Mouse (Mus musculus) mouse trophoblast stem cell (cell line): ENCODE measurements around the gene Sms.

Experiments used
- in situ Hi-C, 2 experiments: fragments of 300-500 bp; cut with MseI, MboI; formaldehyde crosslinking; loops; 2 replicates in 1 of 2; 3 replicates in 1 of 2; pipeline ENCODE4 v1.15.1; 2025

The Sms gene

DNA sequence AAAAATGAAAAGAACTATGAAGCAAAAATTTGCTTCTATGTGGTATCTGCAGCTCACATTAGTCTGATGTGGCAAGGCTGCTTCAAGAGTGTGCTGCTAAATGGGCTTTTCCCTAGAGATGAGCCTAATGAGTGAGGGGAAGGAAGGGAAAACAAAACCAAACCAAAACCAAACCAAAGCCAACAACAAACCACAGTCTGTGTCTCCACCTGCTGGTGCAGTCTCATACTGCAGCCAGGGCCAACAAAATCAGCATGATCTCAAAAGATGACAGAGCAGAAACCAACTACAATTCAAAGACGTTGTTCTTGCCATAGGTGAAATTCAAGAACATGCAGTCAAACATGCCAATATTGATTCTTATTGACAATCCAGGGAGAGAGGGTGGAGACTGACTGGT is 37.7 kb downstream of the Sms start:
- in situ Hi-C loops, result loop anchor here in 1 of 2 experiments (10.0 kb wide), 1 partner anchor 540 kb away; no protein-coding TSS in a partner anchor

GRCm38 (mm10) chrX:157449000-157449399 is 43.1 kb downstream of the Sms start:
- in situ Hi-C loops, result no loop called here

DNA sequence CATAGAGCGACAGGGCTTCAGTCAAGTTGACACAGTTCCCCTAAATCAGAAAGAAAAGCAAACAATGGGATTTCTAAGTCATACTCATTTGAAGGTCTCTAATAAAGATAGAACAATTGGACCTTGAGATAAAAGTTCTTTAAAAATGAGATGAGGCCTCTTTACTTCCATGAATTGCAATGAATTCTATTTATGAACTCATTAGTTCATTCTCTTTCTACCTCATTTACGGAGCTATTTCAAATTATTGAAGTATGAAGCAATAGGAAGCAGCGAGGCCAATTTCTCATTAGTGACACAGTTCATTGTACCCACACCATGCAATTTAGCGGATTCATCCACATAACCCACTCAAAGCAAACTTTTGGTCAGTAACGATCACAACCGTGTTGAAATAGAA is 44.7 kb downstream of the Sms start:
- in situ Hi-C loops, result no loop called here

DNA sequence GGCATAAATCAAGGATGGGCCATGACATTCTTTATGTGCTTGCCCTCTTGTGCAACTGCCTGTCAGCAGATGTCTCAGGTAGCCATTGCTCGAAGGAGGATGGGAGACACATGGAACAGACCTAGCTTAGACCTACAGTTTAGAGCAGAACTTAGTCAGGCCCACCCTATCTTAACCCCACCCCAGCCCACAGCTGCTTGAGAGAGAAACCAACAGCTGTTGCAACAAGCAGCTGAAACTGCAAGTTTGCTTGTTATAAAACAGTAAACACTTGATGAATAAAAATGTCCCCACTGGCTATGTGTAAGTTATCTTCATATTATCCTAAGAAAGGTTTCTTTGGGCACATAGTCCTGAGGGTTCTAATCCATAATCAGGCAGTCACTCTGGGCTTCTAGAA is 57.3 kb downstream of the Sms start:
- in situ Hi-C loops, result no loop called here

- in situ Hi-C loops, result no loop called here
Measured at GRCm38 (mm10) chrX:157419451-157419850, 72.6 kb downstream of the Sms start.

GRCm38 (mm10) chrX:157415212-157415611 is 76.9 kb downstream of the Sms start, which contains the start of gene Phex:
Gene Phex (minus strand): TSS chrX:157415312.
- in situ Hi-C loops, result no loop called here

- in situ Hi-C loops, result no loop called here
Measured at GRCm38 (mm10) chrX:157404919-157405318, 87.2 kb downstream of the Sms start.
